Mouse (Mus musculus) hindbrain, embryonic 16.5 days (tissue): ENCODE measurements around the gene Col25a1. TPM values are rescaled to one million over a fixed set of nuclear protein-coding genes. Genes with fewer than 3 reads are reported as not detected.

Experiments
- ATAC-seq: fragments of 200-750 bp; cut with Nextera tagmentation; 2 replicates; pipeline ENCODE4 v1.8.0; 2017; ENCODE audit warnings: moderate TSS enrichment, moderate library complexity
- H3K27ac ChIP-seq: fragments of 300-500 bp; sonication (generic); 2 replicates; pipeline ENCODE4 v1.5.1; 2014; ENCODE audit warnings: low read depth, mild to moderate bottlenecking, control low read depth, low read length, moderate library complexity
- H3K27me3 ChIP-seq: fragments of 300-500 bp; sonication (generic); replicated peaks from 2 replicates; pipeline ENCODE4 v1.6.1; 2014; ENCODE audit warnings: low read length; ENCODE audit not compliant: control insufficient read depth, insufficient read depth
- H3K36me3 ChIP-seq: fragments of 300-500 bp; sonication (generic); 2 replicates; pipeline ENCODE4 v1.6.1; 2014; ENCODE audit warnings: mild to moderate bottlenecking, low read length, moderate library complexity, mixed read lengths; ENCODE audit not compliant: control insufficient read depth, insufficient read depth
- H3K4me1 ChIP-seq: fragments of 300-500 bp; sonication (generic); 2 replicates; pipeline ENCODE4 v1.6.1; 2014; ENCODE audit warnings: low read depth, low read length; ENCODE audit not compliant: control insufficient read depth, insufficient read depth
- H3K4me2 ChIP-seq: fragments of 300-500 bp; sonication (generic); 2 replicates; pipeline ENCODE4 v1.6.1; 2014; ENCODE audit warnings: mild to moderate bottlenecking, low read length, control low read depth, moderate library complexity
- H3K4me3 ChIP-seq: fragments of 300-500 bp; sonication (generic); 2 replicates; pipeline ENCODE4 v1.5.1; 2014; ENCODE audit warnings: mild to moderate bottlenecking, low read length, control low read depth, moderate library complexity
- H3K9ac ChIP-seq: fragments of 300-500 bp; sonication (generic); 2 replicates; pipeline ENCODE4 v1.6.1; 2014; ENCODE audit warnings: low read depth, mild to moderate bottlenecking, control low read depth, low read length, moderate library complexity
- H3K9me3 ChIP-seq: fragments of 300-500 bp; sonication (generic); 2 replicates; pipeline ENCODE4 v1.6.1; 2014; ENCODE audit warnings: mild to moderate bottlenecking, low read length, moderate library complexity; ENCODE audit not compliant: control insufficient read depth
- WGBS: fragments of 180-500 bp; shearing (Covaris S2); extraction: QIAGEN DNeasy Blood & Tissue Kit; methylation state at CpG from one replicate; pipeline ENCODE4 v1.1.7; 2014; 5-methylcytosine and 5-hydroxymethylcytosine counted together
- polyA plus RNA-seq: library from polyadenylated mRNA; unstranded; fragments of >200 nt; fragmentation: Nextera tagmentation; extraction: Ambion mirVana; gene quantifications from 2 replicates; pipeline ENCODE4 v1.2.1, GENCODE M21; 2015

Col25a1 gene
- polyA plus RNA-seq, 1 experiment from 2014 or later, result 4.8 TPM

DNA sequence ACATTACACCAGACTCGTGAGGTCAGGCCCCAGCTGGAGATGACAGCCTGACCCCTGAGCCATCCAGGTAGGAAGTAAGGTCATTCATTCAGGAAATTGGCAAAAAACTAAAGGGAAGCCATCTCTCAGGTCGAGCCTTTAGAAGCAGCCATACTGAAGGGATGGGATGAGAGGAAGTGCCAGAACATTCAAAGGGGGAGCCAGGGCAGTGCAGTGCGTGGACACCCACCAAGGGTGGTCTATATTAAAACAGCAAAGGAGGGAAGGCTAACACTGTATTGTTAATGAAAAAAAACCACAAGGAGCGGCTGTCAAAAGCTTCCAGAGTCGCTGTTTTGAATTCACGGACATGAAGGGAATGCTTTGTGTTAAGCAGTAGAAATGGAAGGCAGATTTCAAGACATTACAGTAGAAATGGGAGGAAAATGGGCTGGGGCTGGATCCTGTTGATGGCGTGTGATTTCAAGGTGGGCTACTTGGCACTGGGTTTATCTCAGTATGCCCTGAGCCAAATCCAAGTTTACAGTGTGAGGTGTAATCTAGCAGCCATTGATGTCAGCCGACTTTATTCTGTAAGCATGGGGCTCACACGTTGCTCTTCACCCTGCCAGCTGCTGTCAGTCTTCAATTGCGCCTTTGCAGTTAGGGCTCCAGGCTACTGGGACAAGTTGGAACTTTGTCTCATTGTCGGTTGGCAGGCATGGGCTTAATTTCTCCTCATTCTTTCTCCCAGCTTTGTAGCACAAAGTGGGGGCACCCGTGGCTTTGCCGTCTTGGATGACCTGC is 312.7 kb downstream of the Col25a1 start:
- 60% methylated on average over 13 of the region's 13 CpGs for WGBS
- Histone ChIP-seq H3K4me3 (no peak overlapping the region), H3K9ac (no peak overlapping the region), H3K36me3 (no peaks in the 10 kb centered on the region), H3K27me3 (no peaks in the 10 kb centered on the region), H3K9me3 (no peaks in the 10 kb centered on the region), H3K27ac (no peak overlapping the region), H3K4me2 (no peak overlapping the region), H3K4me1 (no peaks in the 10 kb centered on the region)
- ATAC-seq, result no peak

DNA sequence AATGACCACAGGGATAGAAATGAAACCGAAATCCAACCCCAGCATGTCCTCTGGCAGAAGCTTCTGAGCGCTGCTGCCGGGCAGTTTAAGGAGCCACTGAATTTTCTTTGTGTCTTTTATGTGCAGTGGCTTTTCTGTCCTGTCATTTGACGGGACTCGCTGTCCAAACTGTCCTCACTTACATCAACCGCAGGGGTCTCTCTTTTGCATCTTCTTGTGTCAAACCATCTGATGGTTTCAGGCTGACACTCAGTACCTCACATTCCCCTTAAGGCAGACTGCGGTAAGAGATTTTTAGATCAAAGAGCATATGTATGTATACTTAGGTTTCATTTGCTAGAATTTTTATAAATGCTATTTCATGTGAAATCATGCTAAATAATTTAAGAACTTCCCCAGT is 318.6 kb downstream of the Col25a1 start:
- Histone ChIP-seq H3K4me1 (no peaks in the 10 kb centered on the region), H3K27me3 (no peaks in the 10 kb centered on the region), H3K36me3 (no peaks in the 10 kb centered on the region), H3K4me2 (no peak overlapping the region), H3K27ac (no peak overlapping the region), H3K9me3 (no peaks in the 10 kb centered on the region), H3K9ac (no peak overlapping the region), H3K4me3 (no peak overlapping the region)
- no peak for ATAC-seq
- 54% methylated on average over 7 of the region's 7 CpGs for WGBS

DNA sequence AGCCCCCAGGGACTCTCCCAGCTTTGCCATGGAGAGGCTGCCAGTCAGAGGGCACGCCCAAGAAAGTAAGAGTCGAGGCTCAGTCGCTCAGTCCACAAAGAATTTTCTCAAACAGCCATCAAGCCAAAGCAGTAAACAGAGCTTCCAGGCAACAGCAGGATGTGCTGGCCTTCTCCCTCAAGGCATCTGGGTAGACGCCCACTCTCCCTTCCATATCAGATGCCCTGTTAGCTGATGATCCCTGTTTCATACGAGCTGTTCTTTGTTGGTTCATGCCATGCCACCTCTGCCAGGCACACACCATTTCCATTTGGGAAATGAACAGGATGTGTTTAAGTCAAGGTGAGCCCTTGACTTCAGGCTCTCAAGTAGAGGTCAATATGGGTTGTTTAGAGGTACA is 334.1 kb downstream of the Col25a1 start:
- Histone ChIP-seq H3K4me3 (no peak overlapping the region), H3K9me3 (no peaks in the 10 kb centered on the region), H3K4me2 (no peak overlapping the region), H3K27me3 (no peaks in the 10 kb centered on the region), H3K27ac (no peak overlapping the region), H3K4me1 (no peaks in the 10 kb centered on the region), H3K36me3 (no peaks in the 10 kb centered on the region), H3K9ac (no peak overlapping the region)
- no peak for ATAC-seq
- whole genome bisulfite sequencing, result 86% methylated on average over 5 of the region's 5 CpGs

GRCm38 (mm10) chr3:130473211-130473768 is 342.0 kb downstream of the Col25a1 start:
- Histone ChIP-seq H3K36me3 (no peaks in the 10 kb centered on the region), H3K4me2 (no peak overlapping the region), H3K27me3 (no peaks in the 10 kb centered on the region), H3K4me3 (no peak overlapping the region), H3K9me3 (no peaks in the 10 kb centered on the region), H3K9ac (no peak overlapping the region), H3K4me1 (no peaks in the 10 kb centered on the region), H3K27ac (no peak overlapping the region)
- WGBS, result 79% methylated on average over 4 of the region's 4 CpGs
- ATAC-seq, result no peak

DNA sequence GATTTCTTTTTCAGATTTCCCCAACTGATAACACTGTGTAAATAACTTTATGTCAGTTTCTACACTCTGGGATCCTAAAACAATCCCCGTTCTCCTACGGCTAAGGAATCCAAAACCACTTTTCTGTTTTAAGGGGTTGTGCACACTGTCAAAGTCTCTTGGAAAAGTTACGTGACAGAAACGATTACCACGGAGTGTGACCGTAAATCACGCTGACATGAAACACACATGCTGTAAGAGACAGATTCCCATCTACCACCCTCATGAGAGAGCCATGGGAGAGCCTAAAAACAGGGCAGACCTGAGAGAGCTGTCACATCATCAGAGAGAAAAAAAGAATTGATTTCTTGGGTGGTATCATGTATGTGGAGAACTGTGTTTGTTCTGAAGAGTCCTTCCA is 342.7 kb downstream of the Col25a1 start:
- ATAC-seq, result no peak
- H3K27ac ChIP-seq, result no peak overlapping the region
- no peaks in the 10 kb centered on the region for H3K27me3 ChIP-seq
- H3K36me3 ChIP-seq, result no peaks in the 10 kb centered on the region
- no peak overlapping the region for H3K4me2 ChIP-seq
- WGBS, result 78% methylated on average over 7 of the region's 7 CpGs
- H3K9ac ChIP-seq, result no peak overlapping the region
- H3K9me3 ChIP-seq, result no peaks in the 10 kb centered on the region
- no peak overlapping the region for H3K4me3 ChIP-seq
- no peaks in the 10 kb centered on the region for H3K4me1 ChIP-seq

DNA sequence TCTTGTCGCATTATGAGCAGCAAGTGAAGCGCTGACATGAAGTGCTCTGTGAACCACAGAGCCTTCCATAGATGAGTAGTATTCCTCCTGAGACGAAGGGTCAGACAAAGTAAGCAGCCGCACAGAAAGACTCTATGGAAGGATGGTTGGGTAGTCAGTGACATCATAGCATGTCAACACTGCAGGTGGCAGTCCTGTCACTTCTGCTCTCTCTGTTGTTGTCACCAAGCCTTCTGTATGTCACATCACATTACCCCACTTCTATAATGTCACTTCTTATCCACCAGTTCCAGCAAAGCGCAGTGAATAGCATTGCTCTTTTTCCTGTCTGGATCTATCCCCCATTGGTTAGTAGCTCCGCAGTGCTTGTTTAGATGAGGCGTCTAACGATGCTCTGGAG is 351.2 kb downstream of the Col25a1 start:
- Histone ChIP-seq H3K4me1 (no peaks in the 10 kb centered on the region), H3K27me3 (no peaks in the 10 kb centered on the region), H3K36me3 (no peaks in the 10 kb centered on the region), H3K9ac (no peak overlapping the region), H3K27ac (no peak overlapping the region), H3K4me2 (no peak overlapping the region), H3K4me3 (no peak overlapping the region), H3K9me3 (no peaks in the 10 kb centered on the region)
- ATAC-seq, result peak; percentile 30; the same call in 1 of the 2 replicates
- WGBS, result 75% methylated on average over 8 of the region's 8 CpGs

- Histone ChIP-seq H3K27ac (no peak overlapping the region), H3K4me2 (no peak overlapping the region)
Measured at GRCm38 (mm10) chr3:130488839-130489238, 357.5 kb downstream of the Col25a1 start.

GRCm38 (mm10) chr3:130494192-130494591 is 362.9 kb downstream of the Col25a1 start:
- no peak for ATAC-seq
- Histone ChIP-seq H3K4me1 (no peaks in the 10 kb centered on the region), H3K27ac (no peak overlapping the region), H3K36me3 (no peaks in the 10 kb centered on the region), H3K9ac (no peak overlapping the region), H3K4me2 (no peak overlapping the region), H3K9me3 (no peaks in the 10 kb centered on the region), H3K4me3 (no peak overlapping the region), H3K27me3 (no peaks in the 10 kb centered on the region)
- 13% methylated on average over 1 of the region's 1 CpGs for WGBS

More at GRCm38 (mm10) chr3:130488839-130489238, 357.5 kb downstream of the Col25a1 start:
- Histone ChIP-seq H3K36me3 (no peaks in the 10 kb centered on the region), H3K27me3 (no peaks in the 10 kb centered on the region), H3K4me3 (no peak overlapping the region), H3K9ac (no peak overlapping the region), H3K9me3 (no peaks in the 10 kb centered on the region), H3K4me1 (no peaks in the 10 kb centered on the region)
- 88% methylated on average over 4 of the region's 4 CpGs for WGBS
- ATAC-seq, result no peak

GRCm38 (mm10) chr3:130494665-130495396 is 363.5 kb downstream of the Col25a1 start:
- Histone ChIP-seq H3K4me1 (no peaks in the 10 kb centered on the region), H3K4me2 (no peak overlapping the region), H3K9ac (no peak overlapping the region), H3K9me3 (no peaks in the 10 kb centered on the region), H3K27me3 (no peaks in the 10 kb centered on the region), H3K27ac (no peak overlapping the region), H3K36me3 (no peaks in the 10 kb centered on the region), H3K4me3 (no peak overlapping the region)
- 0 out of 2 replicates have a peak, but pooled peaks have one; percentile 45 for ATAC-seq
- 65% methylated on average over 20 of the region's 20 CpGs for WGBS
